Mouse (Mus musculus) heart, embryonic 14.5 days (tissue): ENCODE results near the gene Izumo2. TPM values are rescaled to one million over a fixed set of nuclear protein-coding genes. Genes with fewer than 3 reads are reported as not detected.

Source experiments
- ATAC-seq: fragments of 200-750 bp; cut with Nextera tagmentation; 2 replicates; pipeline ENCODE4 v1.8.0; 2017; ENCODE audit warnings: low read depth, moderate TSS enrichment; ENCODE audit not compliant: insufficient number of reproducible peaks, insufficient read depth, low FRiP score
- H3K27ac ChIP-seq, 2 experiments: fragments of 200-500 bp in 1 of 2; fragments of 300-500 bp in 1 of 2; sonication (generic) in 1 of 2; replicated peaks in 1 of 2; 2 replicates each; pipeline ENCODE4 v1.5.1; 2012 to 2014; ENCODE audit warnings: low read depth in 2 of 2, low read length in 2 of 2, control low read depth in 1 of 2, mild to moderate bottlenecking in 1 of 2, mixed read lengths in 1 of 2; ENCODE audit not compliant: control insufficient read depth in 1 of 2, insufficient read depth in 1 of 2
- H3K27me3 ChIP-seq: fragments of 300-500 bp; sonication (generic); 2 replicates; pipeline ENCODE4 v1.6.1; 2014; ENCODE audit warnings: mild to moderate bottlenecking, low read length, control low read depth; ENCODE audit not compliant: control insufficient read depth, insufficient read depth
- H3K36me3 ChIP-seq: fragments of 300-500 bp; sonication (generic); 2 replicates; pipeline ENCODE4 v1.6.1; 2014; ENCODE audit warnings: mild to moderate bottlenecking, control low read depth, low read length, mixed read lengths; ENCODE audit not compliant: control insufficient read depth, insufficient read depth
- H3K4me1 ChIP-seq, 2 experiments: fragments of 200-500 bp in 1 of 2; fragments of 300-500 bp in 1 of 2; sonication (generic) in 1 of 2; 2 replicates each; pipeline ENCODE4 v1.6.1; 2012 to 2014; ENCODE audit warnings: low read length in 2 of 2, control low read depth in 1 of 2, mixed read lengths in 1 of 2; ENCODE audit not compliant: control insufficient read depth in 2 of 2, insufficient read depth in 2 of 2
- H3K4me2 ChIP-seq: fragments of 300-500 bp; sonication (generic); 2 replicates; pipeline ENCODE4 v1.6.1; 2014; ENCODE audit warnings: mild to moderate bottlenecking, low read length
- H3K4me3 ChIP-seq, 2 experiments: fragments of 200-500 bp in 1 of 2; fragments of 300-500 bp in 1 of 2; sonication (generic) in 1 of 2; 2 replicates each; pipeline ENCODE4 v1.5.1; 2012 to 2014; ENCODE audit warnings: low read length in 2 of 2, mild to moderate bottlenecking in 2 of 2, control low read depth in 1 of 2, low read depth in 1 of 2, moderate library complexity in 1 of 2; ENCODE audit not compliant: control insufficient read depth in 1 of 2, insufficient read depth in 1 of 2
- H3K9ac ChIP-seq: fragments of 300-500 bp; sonication (generic); 2 replicates; pipeline ENCODE4 v1.6.1; 2014; ENCODE audit warnings: mild to moderate bottlenecking, low read length
- H3K9me3 ChIP-seq: fragments of 300-500 bp; sonication (generic); 2 replicates; pipeline ENCODE4 v1.6.1; 2016; ENCODE audit warnings: low read length, control low read depth; ENCODE audit not compliant: control insufficient read depth
- WGBS: fragments of 180-500 bp; shearing (Covaris S2); extraction: QIAGEN DNeasy Blood & Tissue Kit; methylation state at CpG from one replicate; pipeline ENCODE4 v1.1.7; 2014; 5-methylcytosine and 5-hydroxymethylcytosine counted together
- polyA plus RNA-seq: library from polyadenylated mRNA; unstranded; fragments of >200 nt; fragmentation: Nextera tagmentation; extraction: Ambion mirVana; gene quantifications from 2 replicates; pipeline ENCODE4 v1.2.1, GENCODE M21; 2014

The Izumo2 gene
- polyA plus RNA-seq, 1 experiment from 2014 or later = not detected

- ATAC-seq = no peak
- H3K27ac ChIP-seq = no peak overlapping the region
- H3K4me1 ChIP-seq = no peaks in the 10 kb centered on the region
- H3K4me3 ChIP-seq = no peak overlapping the region
- H3K27me3 ChIP-seq = no peaks in the 10 kb centered on the region
- H3K36me3 ChIP-seq = peaks cover 96% of the 10 kb centered on the region
- H3K9ac ChIP-seq = no peak overlapping the region
- WGBS = 76% methylated on average over 2 of the region's 2 CpGs
- H3K4me2 ChIP-seq = no peak overlapping the region
- no peaks in the 10 kb centered on the region for H3K9me3 ChIP-seq
These were observed 48.6 kb downstream of the Izumo2 start for GRCm38 (mm10) chr7:44757164-44757563.

GRCm38 (mm10) chr7:44760366-44760765, 51.8 kb downstream of the Izumo2 start:
- no peak overlapping the region for H3K9ac ChIP-seq
- no peaks in the 10 kb centered on the region for H3K9me3 ChIP-seq
- no peak for ATAC-seq
- no peaks in the 10 kb centered on the region for H3K27me3 ChIP-seq
- no peak overlapping the region for H3K4me3 ChIP-seq
- no peak overlapping the region for H3K27ac ChIP-seq
- no peak overlapping the region for H3K4me2 ChIP-seq
- H3K36me3 ChIP-seq = peaks cover 89% of the 10 kb centered on the region
- H3K4me1 ChIP-seq = no peaks in the 10 kb centered on the region

- Histone ChIP-seq H3K36me3 (peaks cover 94% of the 10 kb centered on the region), H3K4me2 (no peak overlapping the region), H3K4me3 (no peak overlapping the region), H3K9ac (no peak overlapping the region), H3K4me1 (no peaks in the 10 kb centered on the region), H3K27me3 (no peaks in the 10 kb centered on the region), H3K9me3 (no peaks in the 10 kb centered on the region), H3K27ac (no peak overlapping the region)
- 82% methylated on average over 5 of the region's 5 CpGs for WGBS
- no peak for ATAC-seq
These were observed 59.6 kb downstream of the Izumo2 start for GRCm38 (mm10) chr7:44768129-44768528.

Other genes with a start within 250 kb of the Izumo2 start
- gene Aspdh, start 243.4 kb upstream of the Izumo2 start, polyA plus RNA-seq = 0.34 and 1.4 TPM in 2 replicates
- 128 and 131 TPM in 2 replicates for gene Josd2, start 240.8 kb upstream of the Izumo2 start, polyA plus RNA-seq
- gene Emc10, start 212.2 kb upstream of the Izumo2 start, polyA plus RNA-seq = 101 and 114 TPM in 2 replicates
- gene Fam71e1, start 212.2 kb upstream of the Izumo2 start, polyA plus RNA-seq = 8.7 and 9.2 TPM in 2 replicates
- 2.3 and 3.3 TPM in 2 replicates for gene Mybpc2, start 184.1 kb upstream of the Izumo2 start, polyA plus RNA-seq
- not detected in 2 replicates for gene Spib, start 176.7 kb upstream of the Izumo2 start, polyA plus RNA-seq
- gene Pold1, start 159.9 kb upstream of the Izumo2 start, polyA plus RNA-seq = 28.6 and 29.2 TPM in 2 replicates
- 53.3 and 57.8 TPM in 2 replicates for gene Nr1h2, start 154.8 kb upstream of the Izumo2 start, polyA plus RNA-seq
- 0.35 and 0.92 TPM in 2 replicates for gene Napsa, start 136.4 kb upstream of the Izumo2 start, polyA plus RNA-seq
- not detected in 2 replicates for gene Kcnc3, start 118.1 kb upstream of the Izumo2 start, polyA plus RNA-seq
- 0.40 and 1.9 TPM in 2 replicates for gene Myh14, start 37.9 kb upstream of the Izumo2 start, polyA plus RNA-seq
- gene Vrk3, start 39.7 kb downstream of the Izumo2 start, polyA plus RNA-seq = 30.9 and 36.1 TPM in 2 replicates
- gene Zfp473, start 42.3 kb downstream of the Izumo2 start, polyA plus RNA-seq = 0.51 and 0.61 TPM in 2 replicates
- 41.5 and 41.7 TPM in 2 replicates for gene Nup62, start 107.3 kb downstream of the Izumo2 start, polyA plus RNA-seq
- gene Il4i1, start 107.6 kb downstream of the Izumo2 start, polyA plus RNA-seq = 0.77 and 0.91 TPM in 2 replicates
- gene Atf5, start 107.9 kb downstream of the Izumo2 start, polyA plus RNA-seq = 1.8 and 1.9 TPM in 2 replicates
- gene Akt1s1, start 140.2 kb downstream of the Izumo2 start, polyA plus RNA-seq = 33.4 and 61.6 TPM in 2 replicates
- 44.5 and 53.5 TPM in 2 replicates for gene Tbc1d17, start 140.3 kb downstream of the Izumo2 start, polyA plus RNA-seq
- gene Pnkp, start 148.4 kb downstream of the Izumo2 start, polyA plus RNA-seq = 19.4 and 22.7 TPM in 2 replicates
- gene Ptov1, start 161.0 kb downstream of the Izumo2 start, polyA plus RNA-seq = 279 and 310 TPM in 2 replicates
- 52.6 and 59.5 TPM in 2 replicates for gene Med25, start 184.0 kb downstream of the Izumo2 start, polyA plus RNA-seq
- gene Fuz, start 187.3 kb downstream of the Izumo2 start, polyA plus RNA-seq = 11.9 and 14.5 TPM in 2 replicates
- 54.0 and 58.8 TPM in 2 replicates for gene Ap2a1, start 220.8 kb downstream of the Izumo2 start, polyA plus RNA-seq
- not detected in 2 replicates for gene Tsks, start 234.5 kb downstream of the Izumo2 start, polyA plus RNA-seq